Mouse (Mus musculus) neural tube, embryonic 11.5 days (tissue): ENCODE results near the gene Cdon. TPM values are rescaled to one million over a fixed set of nuclear protein-coding genes. Genes with fewer than 3 reads are reported as not detected.
A peak's percentile ranks its signal among the peaks of the same experiment; 100 is the strongest.
"Not testable (repeated sequence)": the region's sequence is repeated elsewhere in the genome, so short reads cannot be mapped to it uniquely, and the experiment has no call there.

Experiments
- ATAC-seq: fragments of 200-750 bp; cut with Nextera tagmentation; 2 replicates; pipeline ENCODE4 v1.8.0; 2017; ENCODE audit warnings: moderate number of reproducible peaks, mild to moderate bottlenecking, moderate TSS enrichment, moderate library complexity; ENCODE audit not compliant: insufficient read depth, low FRiP score, low TSS enrichment
- DNase-seq: peaks from one replicate; pipeline ENCODE4 v3.0.0-alpha.2; 2015; ENCODE audit warnings: low spot score
- H3K27ac ChIP-seq: fragments of 300-500 bp; sonication (generic); 2 replicates; pipeline ENCODE4 v1.5.1; 2014; ENCODE audit warnings: low read depth, mild to moderate bottlenecking, low read length
- H3K27me3 ChIP-seq: fragments of 300-500 bp; sonication (generic); 2 replicates; pipeline ENCODE4 v1.6.1; 2014; ENCODE audit warnings: mild to moderate bottlenecking, low read length, mixed read lengths; ENCODE audit not compliant: control insufficient read depth, insufficient read depth
- H3K36me3 ChIP-seq: fragments of 300-500 bp; sonication (generic); 2 replicates; pipeline ENCODE4 v1.6.1; 2014; ENCODE audit warnings: mild to moderate bottlenecking, low read length, moderate library complexity, mixed read lengths; ENCODE audit not compliant: control insufficient read depth, insufficient read depth
- H3K4me1 ChIP-seq: fragments of 300-500 bp; sonication (generic); 2 replicates; pipeline ENCODE4 v1.6.1; 2014; ENCODE audit warnings: low read length, mixed read lengths; ENCODE audit not compliant: control insufficient read depth, insufficient read depth
- H3K4me2 ChIP-seq: fragments of 300-500 bp; sonication (generic); 2 replicates; pipeline ENCODE4 v1.6.1; 2014; ENCODE audit warnings: low read depth, mild to moderate bottlenecking, moderate library complexity
- H3K4me3 ChIP-seq: fragments of 300-500 bp; sonication (generic); 2 replicates; pipeline ENCODE4 v1.5.1; 2014; ENCODE audit warnings: low read depth, low read length
- H3K9ac ChIP-seq: fragments of 300-500 bp; sonication (generic); 2 replicates; pipeline ENCODE4 v1.6.1; 2014; ENCODE audit warnings: mild to moderate bottlenecking, low read length
- H3K9me3 ChIP-seq: fragments of 300-500 bp; sonication (generic); 2 replicates; pipeline ENCODE4 v1.6.1; 2016; ENCODE audit warnings: low read length; ENCODE audit not compliant: control insufficient read depth
- WGBS: fragments of 180-500 bp; shearing (Covaris S2); extraction: QIAGEN DNeasy Blood & Tissue Kit; methylation state at CpG from one replicate; pipeline ENCODE4 v1.1.7; 2014; 5-methylcytosine and 5-hydroxymethylcytosine counted together
- polyA plus RNA-seq: library from polyadenylated mRNA; unstranded; fragments of >200 nt; fragmentation: Nextera tagmentation; extraction: Ambion mirVana; gene quantifications from 2 replicates; pipeline ENCODE4 v1.2.1, GENCODE M21; 2014

Gene Cdon
- polyA plus RNA-seq, 1 experiment from 2014 or later, result 8.5 TPM

DNA sequence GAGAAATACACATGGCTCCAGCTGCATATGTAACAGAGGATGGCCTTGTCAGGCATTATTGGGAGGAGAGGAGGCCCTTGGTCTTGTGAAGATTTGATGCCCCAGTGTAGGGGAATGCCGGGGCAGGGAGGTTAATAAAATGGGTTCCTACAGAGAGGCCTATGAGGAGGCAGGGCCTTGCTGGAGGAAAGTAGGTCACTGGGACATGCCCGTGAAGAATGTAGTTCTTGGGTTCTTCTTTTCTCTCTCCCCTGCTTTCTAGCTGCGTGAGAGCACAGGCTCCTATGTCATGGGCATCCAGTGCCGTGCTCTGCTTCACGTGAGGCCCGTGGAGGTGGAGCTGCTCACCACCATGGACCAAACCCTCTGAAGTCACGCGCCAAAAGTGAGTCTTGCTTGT is 9.5 kb downstream of the Cdon start:
- no peaks in the 10 kb centered on the region for H3K36me3 ChIP-seq
- no peak overlapping the region for H3K9ac ChIP-seq
- no peak for ATAC-seq
- DNase-seq, result no peak
- 76% methylated on average over 8 of the region's 8 CpGs for WGBS
- H3K4me1 ChIP-seq, result peaks cover 31% of the 10 kb centered on the region
- no peaks in the 10 kb centered on the region for H3K9me3 ChIP-seq
- H3K4me3 ChIP-seq, result no peak overlapping the region
- no peaks in the 10 kb centered on the region for H3K27me3 ChIP-seq
- H3K4me2 ChIP-seq, result no peak overlapping the region
- H3K27ac ChIP-seq, result no peak overlapping the region

DNA sequence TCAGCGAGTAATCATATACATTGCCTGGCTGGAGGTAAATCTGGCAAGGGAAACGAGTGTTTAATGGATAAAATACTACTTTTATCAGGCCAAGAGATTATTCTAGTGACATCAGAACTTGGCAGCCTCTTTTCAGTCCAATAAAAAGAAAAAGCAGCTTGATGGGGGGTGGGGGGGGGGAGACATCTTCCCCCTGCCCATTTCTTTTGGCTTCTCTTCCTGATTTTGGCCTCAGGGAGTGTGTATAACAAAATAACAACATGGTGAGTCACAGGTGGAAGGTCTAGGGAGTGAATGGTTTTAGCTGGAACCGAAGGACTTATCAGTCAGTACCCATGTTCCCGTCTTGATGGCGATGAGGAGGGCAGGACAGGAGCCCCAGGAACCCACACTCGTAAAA is 10.5 kb downstream of the Cdon start:
- 83% methylated on average over 6 of the region's 6 CpGs for WGBS
- Histone ChIP-seq H3K27me3 (no peaks in the 10 kb centered on the region), H3K36me3 (no peaks in the 10 kb centered on the region), H3K4me3 (no peak overlapping the region), H3K4me2 (no peak overlapping the region), H3K9me3 (no peaks in the 10 kb centered on the region), H3K9ac (no peak overlapping the region), H3K27ac (no peak overlapping the region), H3K4me1 (peaks cover 34% of the 10 kb centered on the region)
- DNase-seq, result no peak
- no peak for ATAC-seq

DNA sequence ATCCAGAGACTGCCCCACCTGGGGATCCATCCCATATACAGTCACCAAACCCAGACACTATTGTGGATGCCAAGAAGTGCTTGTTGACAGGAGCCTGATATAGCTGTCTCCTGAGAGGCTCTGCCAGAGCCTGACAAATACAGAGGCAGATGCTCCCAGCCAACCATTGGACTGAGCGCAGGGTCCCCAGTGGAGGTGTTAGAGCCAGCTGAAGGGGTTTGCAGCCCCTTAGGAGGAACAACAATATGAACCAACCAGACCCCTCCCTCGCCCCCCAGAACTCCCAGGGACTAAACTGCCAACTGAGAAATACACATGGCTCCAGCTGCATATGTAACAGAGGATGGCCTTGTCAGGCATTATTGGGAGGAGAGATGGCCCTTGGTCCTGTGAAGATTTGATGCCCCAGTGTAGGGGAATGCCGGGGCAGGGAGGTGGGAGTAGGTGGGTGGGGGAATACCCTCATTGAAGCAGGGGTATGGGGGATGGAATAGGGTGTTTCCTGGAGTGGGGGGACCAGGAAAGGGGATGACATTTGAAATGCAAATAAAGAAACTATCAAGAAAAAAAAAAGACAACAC is 11.9 kb downstream of the Cdon start:
- not testable (repeated sequence) for H3K27me3 ChIP-seq, H3K36me3 ChIP-seq, H3K9ac ChIP-seq, DNase-seq, H3K27ac ChIP-seq, H3K4me3 ChIP-seq, H3K9me3 ChIP-seq, H3K4me2 ChIP-seq
- whole genome bisulfite sequencing, result 39% methylated on average over 3 of the region's 3 CpGs
- peaks cover 34% of the 10 kb centered on the region for H3K4me1 ChIP-seq
- peak; percentile 71 for ATAC-seq

DNA sequence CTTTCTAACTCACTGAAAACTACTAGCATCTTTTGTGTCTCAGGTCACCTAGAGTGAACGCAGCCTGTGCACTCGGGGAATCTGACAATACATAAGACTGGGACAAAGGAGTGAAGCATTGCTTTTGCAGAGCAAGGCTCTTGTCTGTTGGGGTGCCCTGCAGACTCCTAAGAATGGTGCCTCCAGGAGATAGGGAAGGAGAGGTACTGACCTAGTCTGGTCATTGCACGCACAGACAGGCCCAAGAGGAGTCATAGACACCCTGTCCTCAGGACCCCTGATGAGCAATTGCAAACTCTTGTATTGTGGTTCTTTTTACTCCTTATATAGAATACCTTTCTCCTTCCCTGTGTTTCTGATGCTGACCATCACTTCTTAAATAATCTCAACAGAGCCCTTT is 13.4 kb downstream of the Cdon start:
- ATAC-seq (no peak), DNase-seq (no peak)
- Histone ChIP-seq H3K36me3 (no peaks in the 10 kb centered on the region), H3K27ac (no peak overlapping the region), H3K4me1 (peaks cover 31% of the 10 kb centered on the region), H3K4me2 (no peak overlapping the region), H3K27me3 (no peaks in the 10 kb centered on the region), H3K9ac (no peak overlapping the region), H3K9me3 (no peaks in the 10 kb centered on the region), H3K4me3 (no peak overlapping the region)
- 37% methylated on average over 3 of the region's 3 CpGs for WGBS

DNA sequence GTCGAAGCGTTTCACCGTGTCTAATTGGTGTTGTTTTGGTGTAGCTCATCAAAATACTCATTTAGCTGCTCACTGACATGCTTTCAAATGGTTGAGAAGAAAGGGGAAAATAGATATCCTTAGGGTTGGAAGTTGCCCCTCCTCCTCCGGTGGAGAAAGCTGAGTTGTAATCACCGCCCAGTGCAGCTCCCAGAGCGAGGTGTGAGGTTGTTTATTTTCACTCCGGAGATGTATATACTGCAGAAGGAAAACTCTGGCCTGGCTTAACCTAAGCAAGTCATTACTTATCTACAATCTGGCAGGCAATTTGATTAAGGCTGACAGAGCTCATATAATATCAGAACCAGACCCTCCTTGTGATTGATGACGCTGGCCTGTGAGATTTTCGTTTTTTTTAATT is 14.6 kb downstream of the Cdon start:
- no peak for DNase-seq
- no peak for ATAC-seq
- H3K9me3 ChIP-seq, result no peaks in the 10 kb centered on the region
- WGBS, result 25% methylated on average over 9 of the region's 9 CpGs
- H3K9ac ChIP-seq, result no peak overlapping the region
- peaks cover 31% of the 10 kb centered on the region for H3K4me1 ChIP-seq
- H3K27me3 ChIP-seq, result no peaks in the 10 kb centered on the region
- no peaks in the 10 kb centered on the region for H3K36me3 ChIP-seq
- no peak overlapping the region for H3K4me2 ChIP-seq
- H3K4me3 ChIP-seq, result no peak overlapping the region
- no peak overlapping the region for H3K27ac ChIP-seq

DNA sequence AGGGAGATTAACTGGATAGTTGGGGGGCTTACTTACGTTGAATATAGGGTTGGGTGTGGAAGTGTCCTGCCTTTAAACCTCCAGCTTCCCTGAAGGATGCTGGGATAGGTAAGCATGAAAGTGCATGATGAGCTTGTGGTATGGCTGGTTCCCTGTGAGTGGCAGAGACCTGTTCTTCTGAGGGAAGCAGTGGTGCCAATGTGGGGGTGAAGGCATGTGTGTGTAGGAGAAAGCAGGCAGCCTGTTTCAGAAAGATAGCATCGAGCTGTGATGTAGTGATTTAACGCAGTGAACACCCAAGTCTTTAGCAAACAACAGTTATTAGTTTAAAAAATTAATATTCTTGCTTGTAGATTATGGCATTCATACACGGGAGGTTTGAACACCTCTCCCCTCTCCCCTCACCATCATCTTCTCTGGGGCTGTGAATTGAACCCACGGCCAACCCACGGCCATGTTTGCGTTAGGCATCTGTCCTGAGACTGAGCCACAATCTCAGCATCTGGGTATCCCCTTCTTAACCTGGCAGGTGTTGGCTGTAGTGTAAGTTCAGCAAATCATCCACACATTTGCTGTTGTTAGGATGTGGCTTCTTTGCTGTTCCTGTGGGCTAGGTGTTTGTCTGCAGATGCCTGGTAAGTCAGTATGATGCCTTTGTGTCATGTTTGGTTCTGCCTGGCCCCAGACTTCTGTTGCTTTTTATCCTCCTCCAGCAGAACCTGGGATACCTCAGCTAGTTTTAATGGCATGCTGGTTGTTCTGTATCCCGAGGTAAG is 17.5 kb downstream of the Cdon start:
- no peak overlapping the region for H3K9ac ChIP-seq
- peaks cover 30% of the 10 kb centered on the region for H3K4me1 ChIP-seq
- H3K4me3 ChIP-seq, result no peak overlapping the region
- H3K36me3 ChIP-seq, result no peaks in the 10 kb centered on the region
- no peak overlapping the region for H3K27ac ChIP-seq
- no peaks in the 10 kb centered on the region for H3K9me3 ChIP-seq
- no peak overlapping the region for H3K4me2 ChIP-seq
- DNase-seq (no peak), ATAC-seq (no peak)
- H3K27me3 ChIP-seq, result no peaks in the 10 kb centered on the region
- WGBS, result 88% methylated on average over 8 of the region's 8 CpGs

DNA sequence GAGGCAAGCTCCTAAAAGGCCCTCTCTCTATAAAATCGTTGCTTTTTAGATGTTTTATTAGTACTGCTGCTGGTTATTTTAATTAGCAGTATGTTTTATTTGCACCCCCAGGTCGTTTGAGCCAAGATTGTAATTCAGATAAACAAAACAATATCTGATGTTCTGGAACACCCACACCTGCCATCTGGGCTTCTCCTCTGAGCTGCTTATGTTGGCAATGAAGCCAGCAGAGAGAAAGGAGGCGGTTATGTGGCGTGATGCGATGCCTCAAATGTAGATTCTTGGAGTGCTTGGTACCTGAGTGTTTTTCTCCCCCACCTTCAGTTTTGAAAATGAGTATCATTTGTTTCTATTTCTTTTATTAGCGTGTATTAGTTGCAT is 18.1 kb downstream of the Cdon start:
- WGBS, result 79% methylated on average over 6 of the region's 6 CpGs
- ATAC-seq (no peak), DNase-seq (no peak)
- no peaks in the 10 kb centered on the region for H3K27me3 ChIP-seq
- no peak overlapping the region for H3K4me3 ChIP-seq
- H3K27ac ChIP-seq, result no peak overlapping the region
- peaks cover 27% of the 10 kb centered on the region for H3K4me1 ChIP-seq
- no peaks in the 10 kb centered on the region for H3K36me3 ChIP-seq
- no peaks in the 10 kb centered on the region for H3K9me3 ChIP-seq
- H3K9ac ChIP-seq, result no peak overlapping the region
- H3K4me2 ChIP-seq, result no peak overlapping the region

DNA sequence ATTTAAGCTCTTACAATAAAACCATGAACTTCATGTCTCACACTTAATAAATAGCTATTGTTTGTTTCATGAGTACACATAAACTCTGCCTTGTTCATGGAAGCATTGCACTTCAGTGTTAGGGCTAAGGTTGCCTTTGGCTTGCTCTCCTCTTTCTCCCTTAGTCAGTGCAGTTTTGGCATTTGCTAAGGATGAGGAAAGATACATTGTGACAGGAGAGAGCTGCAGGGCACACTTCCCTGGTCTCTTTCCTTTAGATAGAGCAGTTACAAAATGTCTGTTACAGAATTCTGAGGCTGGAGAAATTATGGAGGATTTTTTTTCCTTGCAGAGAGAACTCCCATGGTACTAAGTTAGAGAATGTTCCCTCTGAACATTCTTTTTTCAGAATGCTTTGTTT is 18.8 kb downstream of the Cdon start:
- H3K9me3 ChIP-seq, result no peaks in the 10 kb centered on the region
- H3K4me1 ChIP-seq, result peaks cover 22% of the 10 kb centered on the region
- H3K27ac ChIP-seq, result no peak overlapping the region
- H3K4me3 ChIP-seq, result no peak overlapping the region
- H3K27me3 ChIP-seq, result no peaks in the 10 kb centered on the region
- H3K9ac ChIP-seq, result no peak overlapping the region
- ATAC-seq, result no peak
- no peak for DNase-seq
- no peaks in the 10 kb centered on the region for H3K36me3 ChIP-seq
- H3K4me2 ChIP-seq, result no peak overlapping the region

DNA sequence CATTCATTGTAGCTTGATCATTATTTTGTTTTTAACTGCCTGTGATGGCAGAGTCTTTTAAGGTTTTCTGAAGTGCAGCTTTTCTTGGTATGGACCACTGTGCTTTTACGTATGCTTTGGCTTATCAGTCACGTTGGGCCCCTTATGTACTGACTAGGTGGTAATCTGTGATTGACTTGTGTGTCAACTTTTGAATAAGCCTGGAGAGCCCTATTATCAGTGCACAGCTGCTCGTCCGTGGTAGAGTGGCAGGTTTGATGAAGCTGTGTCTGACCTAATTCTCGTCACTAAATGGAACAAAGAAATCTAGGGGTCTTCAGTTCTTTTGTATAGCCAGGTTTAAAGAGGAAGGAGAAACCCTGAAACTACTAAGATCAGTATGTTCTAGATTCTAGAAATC is 21.5 kb downstream of the Cdon start:
- Histone ChIP-seq H3K4me2 (no peak overlapping the region), H3K9me3 (no peaks in the 10 kb centered on the region), H3K36me3 (no peaks in the 10 kb centered on the region), H3K27me3 (no peaks in the 10 kb centered on the region), H3K4me3 (no peak overlapping the region), H3K4me1 (peaks cover 12% of the 10 kb centered on the region), H3K9ac (no peak overlapping the region), H3K27ac (no peak overlapping the region)
- ATAC-seq (peak; percentile 41; the same call in 1 of the 2 replicates), DNase-seq (no peak)
- 31% methylated on average over 5 of the region's 5 CpGs for WGBS
